Mouse (Mus musculus) ES-Bruce4 (cell line): ENCODE data around the gene Smpd3.

Source experiments
- CTCF ChIP-seq: IDR thresholded peaks from one replicate; pipeline ENCODE4 v1.8.1; 2011; ENCODE audit warnings: low read depth, low read length
- EP300 ChIP-seq: IDR thresholded peaks from 2 replicates; pipeline ENCODE4 v1.6.1; 2011; ENCODE audit warnings: low read depth, low read length; ENCODE audit not compliant: insufficient read depth

DNA sequence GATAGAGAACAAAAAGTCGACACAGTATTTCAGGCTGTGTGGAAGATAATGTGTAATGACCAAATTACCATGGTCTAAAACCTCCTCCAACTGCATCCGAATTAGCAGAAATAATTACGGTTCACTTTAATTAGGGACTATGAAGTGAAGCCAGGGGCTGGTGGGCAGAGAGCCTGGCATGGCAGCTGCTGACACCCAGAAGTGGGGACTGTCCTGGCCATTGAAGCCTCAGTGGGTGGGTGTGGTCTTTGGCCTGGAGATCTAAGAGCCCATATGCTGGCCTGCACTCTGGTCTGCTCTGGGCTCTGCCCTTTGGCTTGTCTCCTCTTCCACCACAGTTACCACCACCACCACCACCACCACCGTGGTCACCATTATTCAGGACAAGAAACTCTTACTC, 73.9 kb downstream of the Smpd3 start:
- TF ChIP-seq EP300 (no peak), CTCF (no peak)
